Mouse (Mus musculus): ENCODE results near the gene Epm2aip1.

Epm2aip1 gene

DNA sequence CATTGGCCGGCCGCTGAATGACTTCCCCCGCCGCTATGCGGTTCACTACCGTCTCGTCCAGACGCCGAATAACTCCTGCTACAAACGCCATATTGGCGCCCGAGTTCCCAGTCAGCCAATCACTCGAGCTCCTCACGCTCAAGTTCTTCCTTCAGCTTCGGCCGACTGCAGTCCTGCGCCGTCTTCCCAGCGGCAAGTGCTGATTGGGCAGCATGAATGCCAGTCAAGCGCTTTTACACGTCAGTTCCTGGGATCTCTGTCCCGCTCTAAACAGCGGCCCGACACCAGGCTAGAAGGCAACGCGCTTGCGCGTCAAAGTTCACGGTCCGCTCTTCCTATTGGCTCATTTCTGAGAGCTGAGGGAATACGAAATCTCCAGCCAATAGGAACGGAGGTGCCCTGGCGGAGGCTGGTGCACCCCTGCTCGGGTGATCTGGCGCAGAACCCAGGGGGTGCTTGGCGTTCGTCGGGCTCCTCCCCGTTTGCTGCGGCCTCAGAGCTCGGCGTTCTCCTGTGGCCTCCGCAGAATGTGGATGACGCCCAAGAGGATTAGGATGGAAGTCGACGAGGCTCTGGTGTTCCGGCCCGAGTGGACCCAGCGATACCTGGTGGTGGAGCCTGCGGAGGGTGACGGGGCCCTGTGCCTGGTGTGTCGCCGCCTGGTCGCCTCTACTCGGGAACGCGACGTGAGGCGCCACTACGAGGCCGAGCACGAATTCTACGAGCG, at the start of gene Epm2aip1, which contains the start of gene Mlh1:
Gene Epm2aip1 (plus strand): TSS at position 496 of the 727 bp plus-strand sequence.
Gene Mlh1 (minus strand): TSS at position 358 of the 727 bp plus-strand sequence.
- DNase-seq (ENCODE audit: low spot score) = peak; percentile 97

DNA sequence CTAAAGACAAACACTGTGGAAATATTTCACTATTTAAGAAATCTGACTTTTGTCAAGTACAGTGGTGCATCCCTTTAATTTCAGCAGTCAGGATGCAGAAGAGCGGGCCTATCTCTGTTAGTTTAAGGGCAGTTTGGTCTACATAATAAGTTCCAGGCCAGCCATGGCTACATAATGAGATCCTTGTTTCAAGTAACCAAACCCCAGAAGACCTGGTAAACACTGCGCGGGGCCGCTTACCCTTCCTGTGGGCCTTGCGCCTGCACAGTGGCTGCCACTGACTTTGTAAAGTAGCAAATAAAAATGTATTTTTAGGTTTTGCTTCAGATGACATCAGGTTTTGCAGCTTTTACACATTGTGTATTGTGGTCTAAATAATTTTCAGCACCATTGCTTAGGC, 48.3 kb upstream of the Epm2aip1 start:
- DNase-seq (ENCODE audit: low spot score) = no peak

DNA sequence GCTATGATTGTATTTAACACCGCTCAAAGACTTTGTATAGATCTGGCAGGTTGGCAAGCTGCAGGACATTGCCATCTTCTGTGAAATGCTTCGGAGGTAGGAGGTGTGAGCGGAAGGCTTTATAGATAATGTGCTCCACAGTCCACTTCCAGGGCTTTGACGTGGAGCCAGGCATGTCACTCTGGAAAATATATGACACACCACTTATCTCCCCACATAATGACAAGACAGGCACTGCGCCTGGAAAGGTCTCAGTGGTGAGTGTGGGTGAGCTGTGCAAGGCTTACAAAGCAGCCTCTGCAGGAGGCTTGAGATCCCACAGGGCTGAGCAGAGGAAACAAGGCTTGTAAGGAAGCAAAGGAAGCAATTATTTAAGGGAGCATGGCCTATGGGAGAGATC, 43.3 kb upstream of the Epm2aip1 start:
- DNase-seq (ENCODE audit: low spot score) = no peak

DNA sequence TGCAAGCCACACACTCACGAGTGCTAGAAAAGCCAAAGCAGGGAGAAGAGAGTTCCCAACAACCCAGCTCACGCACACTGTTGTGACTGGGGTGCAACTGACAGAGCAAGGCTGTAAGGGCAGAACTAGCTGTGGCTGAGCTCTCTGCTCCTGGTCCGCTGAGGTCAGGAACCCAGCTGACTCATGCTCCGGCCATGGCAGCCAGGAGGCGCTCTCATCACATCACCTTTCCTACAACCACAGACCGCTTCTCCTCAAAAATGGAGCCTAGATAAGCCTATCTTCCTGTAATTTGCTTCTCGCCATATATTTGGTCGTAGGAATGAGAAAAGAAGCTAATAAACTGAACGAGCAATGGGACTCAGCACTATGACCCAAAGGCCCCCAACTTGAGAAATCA, 37.0 kb upstream of the Epm2aip1 start:
- DNase-seq (ENCODE audit: low spot score) = no peak

DNA sequence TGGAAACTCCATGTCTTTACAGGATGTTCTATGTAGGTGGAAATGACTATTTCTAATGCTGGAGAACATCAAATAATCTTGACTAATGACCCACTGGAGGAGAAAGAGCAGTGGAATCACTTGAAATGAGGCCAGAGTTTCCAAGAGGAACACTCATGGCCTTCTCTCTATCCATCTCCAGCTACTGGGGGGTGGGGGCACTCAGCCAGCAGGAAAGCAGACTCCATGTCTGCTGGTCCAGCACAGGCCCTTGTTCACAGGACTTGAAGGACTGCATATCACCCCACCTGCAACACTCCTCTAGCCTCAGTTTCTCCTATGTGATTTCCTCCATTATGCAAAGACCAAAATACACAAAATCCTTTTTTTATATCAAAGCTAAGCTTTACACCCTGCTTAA, 34.0 kb upstream of the Epm2aip1 start:
- DNase-seq (ENCODE audit: low spot score) = no peak

DNA sequence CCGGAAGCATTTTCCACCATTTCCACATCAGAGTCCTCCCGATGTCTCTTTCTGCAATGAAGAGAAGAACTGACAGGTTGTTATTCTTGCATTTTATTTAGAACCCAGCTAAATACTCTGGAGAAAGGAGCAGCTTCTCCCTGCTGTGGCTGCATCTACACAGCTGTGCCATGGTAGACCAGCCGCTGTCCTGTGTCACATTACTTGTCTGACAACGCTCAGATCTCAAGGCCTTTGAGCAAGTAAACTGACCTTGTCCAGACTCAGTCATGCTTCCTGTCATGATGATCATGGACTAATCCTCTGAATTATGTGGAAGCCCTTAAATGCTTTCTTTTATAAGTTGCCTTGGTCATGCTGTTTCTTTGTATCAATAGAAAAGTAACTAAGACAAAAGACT, 31.9 kb upstream of the Epm2aip1 start:
- DNase-seq (ENCODE audit: low spot score) = no peak

DNA sequence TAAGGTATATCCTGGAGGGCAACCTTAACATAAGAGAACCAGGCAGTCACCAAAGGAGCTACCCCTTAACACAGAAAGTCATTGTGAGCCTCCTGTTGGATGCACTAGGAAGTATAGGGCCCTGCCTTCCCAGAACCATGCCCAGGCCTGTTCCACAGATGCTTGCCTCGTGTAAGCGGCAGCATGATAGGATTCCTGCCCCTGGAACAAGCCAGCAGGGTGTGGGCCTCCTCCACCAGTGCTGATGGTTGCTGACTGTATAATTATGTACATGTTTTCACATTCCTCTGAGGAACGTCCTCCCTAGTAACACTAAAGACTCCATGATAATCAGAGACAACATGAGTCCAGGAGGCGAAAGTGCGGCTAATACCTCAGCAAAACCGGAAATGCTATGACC, 28.3 kb upstream of the Epm2aip1 start:
- DNase-seq (ENCODE audit: low spot score) = no peak

DNA sequence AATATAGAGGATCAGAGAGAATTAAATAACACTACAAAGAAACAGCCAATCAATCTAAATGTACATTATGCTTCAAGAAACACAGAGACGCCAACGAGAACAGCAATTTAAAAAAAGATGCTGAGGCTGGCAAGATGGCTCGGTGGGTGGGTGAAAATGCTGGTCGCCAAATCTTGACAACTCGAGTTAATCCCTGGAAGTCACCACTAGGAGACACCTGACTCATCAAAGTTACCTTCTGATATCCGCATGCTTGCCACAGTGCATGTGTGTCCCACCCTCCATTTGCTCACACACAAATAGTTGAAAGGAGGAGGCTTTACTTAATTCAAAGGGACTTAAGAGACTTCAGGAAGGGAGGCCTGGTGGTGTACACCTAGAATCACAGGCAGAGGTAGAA, 26.2 kb upstream of the Epm2aip1 start:
- no peak for DNase-seq (ENCODE audit: low spot score)

DNA sequence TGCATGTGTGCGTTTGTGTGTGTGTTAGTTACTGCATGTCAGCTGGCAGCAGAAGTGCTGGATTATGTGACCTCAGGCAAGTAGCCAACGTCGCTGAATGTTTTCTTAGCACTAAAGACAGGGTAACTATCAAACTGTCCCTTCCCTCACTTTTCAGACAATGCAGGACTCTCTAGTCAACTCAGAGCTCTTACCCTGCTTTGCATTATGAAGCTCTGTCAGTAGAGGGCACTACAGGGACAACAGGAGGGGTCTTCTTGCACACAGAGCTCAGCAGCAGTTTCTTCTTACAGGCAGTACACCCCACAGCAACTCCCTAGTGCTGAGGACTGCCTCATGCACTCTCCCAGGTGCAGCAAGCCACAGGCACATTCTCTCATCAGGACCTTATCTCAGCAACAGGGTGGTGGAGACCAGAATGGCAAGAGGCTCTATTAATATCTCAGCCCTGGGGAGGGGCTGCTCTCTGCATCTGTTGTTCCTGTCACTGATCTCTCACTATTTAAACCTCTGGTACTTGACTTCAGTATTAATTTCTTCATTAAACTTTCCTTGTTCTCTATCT, 24.0 kb upstream of the Epm2aip1 start:
- DNase-seq (ENCODE audit: low spot score) = no peak

DNA sequence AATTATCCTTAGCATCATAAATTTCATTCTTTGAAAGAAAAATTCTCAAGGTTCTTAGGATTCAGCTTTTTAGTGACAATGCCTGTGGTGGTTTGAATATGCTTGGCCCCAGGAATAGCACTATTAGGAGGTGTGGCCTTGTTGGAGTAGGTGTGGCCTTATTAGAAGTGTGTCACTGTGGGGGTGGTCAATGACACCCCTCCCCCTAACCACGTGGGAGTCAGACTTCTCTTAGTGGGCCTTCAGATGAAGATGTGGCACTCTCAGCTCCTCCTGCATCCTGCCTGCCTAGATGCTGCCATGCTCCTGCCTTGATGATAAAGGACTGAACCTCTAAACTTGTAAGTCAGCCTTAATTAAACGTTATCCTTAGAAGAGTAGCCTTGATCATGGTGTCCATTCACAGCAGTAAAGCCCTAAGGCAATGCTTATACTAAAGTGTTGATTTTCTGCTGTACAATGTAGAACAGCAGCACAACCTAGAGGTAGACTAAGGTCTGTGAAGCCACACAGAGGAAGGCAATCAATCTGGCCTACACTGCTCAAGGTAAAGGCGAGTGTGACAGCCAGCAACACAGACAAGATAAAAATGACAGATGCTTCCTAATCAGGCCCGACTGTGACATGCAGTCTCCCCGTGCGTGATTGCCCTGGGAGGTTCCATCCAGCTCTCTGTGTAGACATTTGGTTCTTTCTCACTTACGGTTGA, 19.4 kb upstream of the Epm2aip1 start:
- no peak for DNase-seq (ENCODE audit: low spot score)

DNA sequence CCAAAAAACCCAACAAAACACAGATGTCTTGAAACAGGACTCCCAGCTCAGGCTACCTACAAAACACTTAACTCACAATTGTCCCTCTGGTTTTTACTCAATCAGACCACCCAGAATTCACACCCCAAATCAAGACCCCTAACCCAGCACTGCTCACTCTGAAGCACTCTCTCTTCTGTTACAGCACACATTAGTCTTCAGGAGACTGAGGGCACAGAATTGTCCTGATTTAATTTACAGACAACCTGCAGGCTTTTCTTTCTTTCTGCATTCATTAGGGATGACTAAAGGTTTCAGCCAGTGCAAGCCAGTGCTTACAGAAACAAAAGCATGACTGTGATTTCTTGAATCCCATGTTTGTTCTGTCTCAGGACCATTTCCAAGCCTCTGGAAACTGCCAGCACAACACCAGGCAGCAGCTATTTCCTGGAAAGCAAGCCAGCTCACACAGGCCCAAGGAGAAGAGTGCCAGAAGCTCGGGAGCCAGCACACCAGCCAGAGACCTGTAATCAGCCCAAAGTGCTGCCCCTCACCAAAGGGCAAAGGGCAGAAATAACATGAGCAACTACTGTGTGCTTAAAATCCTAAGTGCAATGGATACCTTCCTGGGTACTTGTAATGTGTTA, 11.3 kb upstream of the Epm2aip1 start:
- DNase-seq (ENCODE audit: low spot score) = no peak

DNA sequence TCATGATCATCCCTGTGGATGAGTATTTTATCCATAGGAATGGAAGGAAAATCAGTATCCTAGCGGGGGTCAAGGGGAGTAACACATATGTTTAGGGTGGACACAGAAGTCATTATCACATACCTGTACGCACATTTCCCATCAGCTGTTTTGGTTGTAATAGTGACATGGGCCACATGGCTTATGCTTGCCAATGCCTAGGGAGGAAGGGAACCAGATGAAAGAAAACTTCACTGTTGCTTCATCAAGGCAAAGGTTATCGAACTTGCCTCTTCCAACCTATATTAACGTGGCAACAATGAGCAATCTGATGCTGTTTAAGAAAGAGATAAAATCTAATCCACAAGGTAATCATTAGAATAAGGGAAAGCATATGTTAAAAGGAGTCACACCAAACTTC, 10.4 kb upstream of the Epm2aip1 start:
- DNase-seq (ENCODE audit: low spot score) = no peak

DNA sequence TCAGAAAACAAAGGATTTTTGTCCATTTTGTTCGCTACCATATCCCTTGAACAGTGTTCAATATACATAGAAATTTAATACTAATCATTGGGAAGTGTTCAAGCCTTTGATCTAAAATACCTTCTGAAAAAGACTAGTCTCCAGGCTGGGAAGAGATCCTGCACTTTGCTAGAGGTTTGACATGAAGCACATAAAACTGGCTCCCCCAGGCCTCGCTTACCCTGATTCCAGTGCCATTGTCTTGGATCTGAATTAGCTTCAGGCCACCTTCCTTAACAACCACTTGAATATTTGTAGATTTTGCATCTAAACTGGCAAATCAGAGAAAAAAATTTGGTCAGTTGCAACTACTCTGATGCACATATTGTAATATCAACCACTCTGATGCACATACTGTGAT, 3.7 kb upstream of the Epm2aip1 start:
- no peak for DNase-seq (ENCODE audit: low spot score)

DNA sequence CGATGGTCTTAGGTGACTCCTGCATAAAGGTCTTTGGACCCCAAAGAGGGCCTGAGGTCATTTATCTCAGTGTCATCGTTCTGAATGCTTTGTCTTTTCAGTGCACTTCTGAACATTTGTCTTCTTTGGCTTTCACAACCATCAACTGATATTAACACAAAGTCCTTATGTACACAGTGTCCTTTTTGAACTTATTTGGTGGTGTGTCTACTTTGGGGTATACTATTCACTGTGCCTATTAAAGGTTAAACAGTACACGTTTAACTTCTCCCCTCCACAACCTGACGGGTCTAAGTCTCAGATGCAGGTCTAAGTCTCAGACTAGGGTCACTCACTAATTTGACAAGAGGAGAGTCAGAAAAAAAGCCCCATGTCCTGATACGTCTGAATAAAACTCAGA, 1.1 kb upstream of the Epm2aip1 start:
- no peak for DNase-seq (ENCODE audit: low spot score)

DNA sequence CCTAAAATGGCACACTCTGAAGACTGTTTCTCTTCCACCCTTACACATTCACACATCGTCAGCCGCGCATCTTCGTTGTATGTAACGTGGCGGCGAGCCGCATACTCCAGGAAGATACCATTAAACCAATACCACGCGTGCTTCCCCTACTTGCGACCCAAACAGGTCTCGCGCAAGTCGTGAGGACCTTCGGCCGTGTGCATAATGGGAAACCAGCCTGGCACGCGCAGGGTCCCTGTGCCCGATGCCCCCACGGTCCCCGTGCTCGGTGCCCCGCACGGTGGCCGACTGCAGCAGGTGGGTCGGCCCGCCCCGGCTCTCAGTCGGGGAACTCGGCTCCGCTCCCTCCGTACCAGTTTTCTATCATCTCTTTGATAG, 684 bp upstream of the Epm2aip1 start:
- no peak for DNase-seq (ENCODE audit: low spot score)

DNA sequence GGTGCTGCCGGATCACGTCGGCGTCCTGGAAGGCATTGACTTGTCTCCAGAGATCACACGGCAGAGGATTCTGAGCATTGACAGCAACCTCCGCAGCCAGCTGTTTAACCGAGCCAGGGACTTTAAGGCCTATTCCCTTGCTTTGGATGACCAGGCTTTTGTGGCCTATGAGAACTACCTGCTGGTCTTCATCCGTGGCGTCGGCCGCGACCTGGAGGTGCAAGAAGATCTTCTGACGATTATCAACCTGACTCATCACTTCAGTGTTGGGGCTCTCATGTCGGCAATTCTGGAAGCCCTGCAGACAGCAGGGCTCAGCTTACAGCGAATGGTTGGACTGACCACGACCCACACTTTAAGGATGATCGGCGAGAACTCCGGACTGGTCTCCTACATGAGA, 627 bp downstream of the Epm2aip1 start:
- no peak for DNase-seq (ENCODE audit: low spot score)

DNA sequence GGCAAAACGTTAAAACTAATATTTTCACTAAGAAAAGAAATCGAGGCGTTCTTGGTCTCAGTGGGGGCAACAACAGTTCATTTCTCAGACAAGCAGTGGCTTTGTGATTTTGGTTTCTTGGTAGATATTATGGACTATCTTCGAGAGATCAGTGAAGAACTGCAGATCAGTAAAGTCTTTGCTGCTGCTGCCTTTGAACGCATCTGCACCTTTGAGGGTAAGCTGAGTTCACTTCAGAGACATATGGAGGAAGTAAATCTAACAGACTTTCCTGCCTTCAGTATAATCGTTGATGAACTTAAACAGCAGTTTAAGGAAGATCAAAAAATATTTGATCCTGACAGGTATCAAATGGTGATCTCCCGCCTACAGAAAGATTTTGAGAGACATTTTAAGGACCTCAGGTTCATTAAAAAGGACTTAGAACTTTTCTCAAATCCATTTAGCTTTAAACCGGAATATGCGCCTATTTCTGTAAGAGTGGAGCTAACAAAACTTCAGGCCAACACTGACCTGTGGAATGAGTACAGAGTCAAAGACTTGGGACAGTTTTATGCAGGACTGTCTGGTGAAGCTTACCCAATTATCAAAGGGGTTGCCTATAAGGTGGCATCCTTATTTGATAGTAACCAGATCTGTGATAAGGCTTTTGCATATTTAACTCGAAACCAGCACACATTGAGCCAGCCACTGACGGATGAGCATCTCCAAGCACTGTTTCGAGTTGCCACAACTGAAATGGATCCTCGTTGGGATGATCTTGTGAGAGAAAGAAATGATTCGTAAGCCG, 1.5 kb downstream of the Epm2aip1 start:
- no peak for DNase-seq (ENCODE audit: low spot score)

DNA sequence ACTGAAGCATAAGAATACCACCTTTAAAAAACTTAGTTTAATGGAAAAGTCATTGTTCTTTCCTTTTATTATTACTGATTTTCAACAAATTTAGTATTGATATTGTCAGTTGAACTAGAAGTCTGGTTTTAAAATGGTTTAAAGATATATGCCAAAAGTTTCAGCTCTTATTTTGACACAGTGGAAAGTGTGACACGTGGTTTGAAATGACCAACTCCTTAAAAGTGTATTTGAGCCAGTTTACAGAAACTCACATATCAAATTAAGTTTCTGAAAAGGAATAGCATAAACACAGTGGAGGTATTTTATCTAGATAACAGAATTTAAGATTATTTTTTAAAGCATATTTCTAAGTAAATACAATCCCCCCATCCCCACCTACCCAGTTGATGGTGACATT, 2.2 kb downstream of the Epm2aip1 start:
- no peak for DNase-seq (ENCODE audit: low spot score)

DNA sequence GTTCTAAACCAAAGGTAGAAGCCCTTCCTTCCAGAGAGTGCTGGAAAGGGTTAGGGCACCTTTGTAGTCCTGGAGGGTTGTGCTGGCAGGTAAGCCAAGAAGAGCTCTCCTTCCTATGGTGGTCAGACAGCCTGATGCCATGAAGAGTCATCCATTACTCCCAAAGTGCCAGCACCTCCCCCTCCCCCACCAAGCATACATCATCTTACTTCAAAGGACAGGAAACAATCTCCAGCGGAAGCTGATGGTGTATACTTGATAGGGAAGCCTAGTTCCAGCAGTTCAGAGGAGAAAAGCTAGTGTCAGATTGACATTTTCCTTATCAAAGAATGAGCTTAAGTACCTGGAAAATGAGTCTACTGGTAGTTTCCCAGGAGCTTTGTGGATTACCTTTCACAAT, 3.4 kb downstream of the Epm2aip1 start:
- no peak for DNase-seq (ENCODE audit: low spot score)

DNA sequence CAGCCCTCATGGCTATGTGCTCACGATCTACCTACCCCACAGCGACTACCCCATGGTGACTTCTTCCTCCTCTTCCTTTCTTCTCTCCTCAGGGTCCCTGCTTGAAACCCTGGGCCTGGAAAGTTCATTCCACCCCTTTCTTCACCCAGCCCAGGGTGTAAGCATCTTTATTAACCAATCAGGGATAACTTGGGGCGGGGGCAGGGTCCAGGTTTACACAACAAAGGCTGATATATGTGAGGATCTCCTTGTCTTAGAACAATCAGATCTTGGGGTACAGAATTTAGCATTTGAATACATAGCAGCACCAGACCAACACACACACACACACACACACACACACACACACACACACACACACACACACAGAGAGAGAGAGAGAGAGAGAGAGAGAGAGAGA, 13.3 kb downstream of the Epm2aip1 start:
- no peak for DNase-seq (ENCODE audit: low spot score)

DNA sequence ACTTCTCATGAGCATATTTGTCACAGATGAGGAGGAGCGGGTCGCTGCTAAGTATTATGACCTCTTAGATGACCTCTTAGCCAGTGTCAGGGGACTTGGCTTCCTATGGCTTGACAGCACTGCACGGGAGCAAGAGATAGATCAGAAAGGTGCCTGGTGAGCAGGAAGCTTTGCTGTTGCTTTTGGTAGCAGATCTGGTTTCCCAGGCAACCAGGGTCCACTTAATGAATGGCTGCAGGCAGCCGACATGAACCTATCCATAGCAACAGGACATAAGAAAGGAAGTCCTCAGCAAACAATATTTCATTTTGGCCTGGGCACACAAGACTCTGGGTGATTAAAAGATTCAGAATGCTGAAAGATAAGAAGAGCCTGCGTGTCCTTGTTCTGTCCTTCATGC, 13.9 kb downstream of the Epm2aip1 start:
- DNase-seq (ENCODE audit: low spot score) = no peak

DNA sequence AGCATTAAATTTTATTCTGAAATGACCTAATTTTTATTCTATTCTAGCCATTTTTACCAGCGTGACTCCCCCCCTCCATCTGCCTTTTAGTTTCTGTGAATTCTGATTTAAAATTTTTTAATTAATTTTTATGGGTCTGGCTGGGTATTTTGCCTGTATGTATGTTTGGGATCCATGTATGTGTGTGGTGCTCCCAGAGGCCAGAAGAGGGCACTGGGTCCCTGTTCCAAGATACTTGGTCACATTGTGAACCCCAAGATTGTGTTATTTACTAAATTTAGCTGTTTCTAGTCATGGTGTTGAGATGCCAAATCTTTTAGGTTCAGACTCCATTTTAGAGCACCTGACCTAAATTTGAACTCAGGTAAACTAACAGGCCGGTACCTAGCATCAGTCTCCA, 14.7 kb downstream of the Epm2aip1 start:
- no peak for DNase-seq (ENCODE audit: low spot score)
